Mouse (Mus musculus): ENCODE data around the gene Gm49380.
A peak's percentile ranks its signal among the peaks of the same experiment; 100 is the strongest.

The Gm49380 gene

GRCm38 (mm10) chr9:44075996-44076763 is 37.1 kb downstream of the Gm49380 start:
- no peak for DNase-seq (ENCODE audit: extremely low spot score)

- DNase-seq (ENCODE audit: extremely low spot score), result no peak
Measured at GRCm38 (mm10) chr9:44075276-44075995, 37.9 kb downstream of the Gm49380 start.

- DNase-seq (ENCODE audit: extremely low spot score), result peak; percentile 24
Measured at GRCm38 (mm10) chr9:44074395-44075275, 38.7 kb downstream of the Gm49380 start.

- DNase-seq (ENCODE audit: extremely low spot score), result peak; percentile 20
Measured at GRCm38 (mm10) chr9:44073115-44073514, 40.2 kb downstream of the Gm49380 start.

GRCm38 (mm10) chr9:44072599-44072915 is 40.7 kb downstream of the Gm49380 start:
- peak; percentile 37 for DNase-seq (ENCODE audit: extremely low spot score)

GRCm38 (mm10) chr9:44071914-44072598 is 41.2 kb downstream of the Gm49380 start:
- DNase-seq (ENCODE audit: extremely low spot score), result peak; percentile 70

GRCm38 (mm10) chr9:44070844-44071231 is 42.5 kb downstream of the Gm49380 start:
- peak; percentile 32 for DNase-seq (ENCODE audit: extremely low spot score)

GRCm38 (mm10) chr9:44070113-44070843 is 43.0 kb downstream of the Gm49380 start:
- DNase-seq (ENCODE audit: extremely low spot score), result no peak

GRCm38 (mm10) chr9:44069252-44069651 is 44.0 kb downstream of the Gm49380 start:
- peak; percentile 26 for DNase-seq (ENCODE audit: extremely low spot score)

- DNase-seq (ENCODE audit: extremely low spot score), result no peak
Measured at GRCm38 (mm10) chr9:44067960-44068330, 45.4 kb downstream of the Gm49380 start.

GRCm38 (mm10) chr9:44067241-44067959 is 45.9 kb downstream of the Gm49380 start:
- peak; percentile 38 for DNase-seq (ENCODE audit: extremely low spot score)

GRCm38 (mm10) chr9:44066785-44067225 is 46.5 kb downstream of the Gm49380 start, which contains the start of gene Usp2:
Gene Usp2, plus strand, starts transcription at chr9:44067021.
- peak; percentile 100 for DNase-seq (ENCODE audit: extremely low spot score)

- DNase-seq (ENCODE audit: extremely low spot score), result no peak
Measured at GRCm38 (mm10) chr9:44065177-44065576, 48.1 kb downstream of the Gm49380 start.

- no peak for DNase-seq (ENCODE audit: extremely low spot score)
Measured at GRCm38 (mm10) chr9:44058606-44059005, 54.7 kb downstream of the Gm49380 start.

- DNase-seq (ENCODE audit: extremely low spot score), result no peak
Measured at GRCm38 (mm10) chr9:44053936-44054335, 59.4 kb downstream of the Gm49380 start.

GRCm38 (mm10) chr9:44052855-44053254 is 60.4 kb downstream of the Gm49380 start:
- no peak for DNase-seq (ENCODE audit: extremely low spot score)

GRCm38 (mm10) chr9:44049381-44050165 is 63.7 kb downstream of the Gm49380 start:
- no peak for DNase-seq (ENCODE audit: extremely low spot score)

GRCm38 (mm10) chr9:44048541-44049380 is 64.5 kb downstream of the Gm49380 start:
- no peak for DNase-seq (ENCODE audit: extremely low spot score)

Measured in embryo, embryonic 9.5 days (tissue).